Mouse (Mus musculus): Measurements from ENCODE around the gene Fbxl13. TPM values are rescaled to one million over a fixed set of nuclear protein-coding genes. Genes with fewer than 3 reads are reported as not detected.

Gene Fbxl13
- total and polyA plus RNA-seq, 3 experiments = 0.14 to 0.30 (median 0.19) TPM

DNA sequence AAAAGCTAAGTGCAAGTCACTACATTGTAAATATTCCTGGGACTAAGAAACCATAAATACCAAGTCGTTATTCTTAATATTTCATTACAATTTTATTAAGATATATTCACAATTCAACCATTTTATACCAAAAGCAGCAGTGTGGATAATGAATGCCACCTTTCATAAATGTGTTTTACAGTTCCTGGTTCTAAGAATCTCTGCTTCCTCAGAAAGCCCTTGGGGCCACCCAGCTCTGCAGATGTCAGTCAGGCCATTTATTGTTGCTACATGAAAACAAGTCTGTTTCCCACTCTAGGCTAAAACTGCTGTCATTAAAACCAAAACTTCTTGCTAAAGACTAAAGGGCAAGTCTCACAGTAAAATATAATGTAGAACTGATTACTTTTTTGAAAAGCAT lies 77.7 kb downstream of the Fbxl13 start:
- no peaks in the 10 kb centered on the region for H3K79me2 ChIP-seq (replicated peaks; ENCODE audit: control insufficient read depth, extremely low read depth, insufficient read depth, poor library complexity, severe bottlenecking)
- no peaks in the 10 kb centered on the region for H3K36me3 ChIP-seq (replicated peaks in 1 of 2; ENCODE audit: control insufficient read depth in 1 of 2, insufficient read depth in 1 of 2, low read length in 1 of 2)
- no peak for DNase-seq (ENCODE audit: extremely low read depth)
- dilution Hi-C loops (cut with MboI; ENCODE audit: extremely low pct_ligation_motif_present, extremely low pct_unique_long_range_greater_than_20kb, low sequenced_read_pairs) (no loop called here), in situ Hi-C loops (cut with MboI; ENCODE audit: low pct_ligation_motif_present, low pct_unique_long_range_greater_than_20kb, low sequenced_read_pairs) (no loop called here)
- no peak overlapping the region for H3K4me2 ChIP-seq (ENCODE audit: insufficient read depth, low read depth, poor library complexity, severe bottlenecking)
- peaks cover 0 to 11% of the 10 kb centered on the region in 2 experiments; a peak in 2 of 4 replicates for H3K4me1 ChIP-seq (ENCODE audit: control insufficient read depth in 1 of 2, insufficient read depth in 2 of 2)
- H3K27me3 ChIP-seq (replicated peaks) = no peaks in the 10 kb centered on the region
- TF ChIP-seq NELFE (IDR thresholded peaks at IDR 0.05; ENCODE audit: low read depth, low read length) (no peak), ETS1 (conservative IDR thresholded peaks at IDR 0.05; ENCODE audit: low read depth, low read length) (no peak), BHLHE40 (IDR thresholded peaks at IDR 0.05; ENCODE audit: low read depth, low read length) (no peak), SIN3A (IDR thresholded peaks at IDR 0.05; ENCODE audit: low read length) (no peak), HCFC1 (IDR thresholded peaks at IDR 0.05; ENCODE audit: low read depth, low read length) (no peak), RCOR1 (conservative IDR thresholded peaks at IDR 0.05; ENCODE audit: low read depth, low read length) (no peak), CHD2 (IDR thresholded peaks at IDR 0.05; ENCODE audit: low read length) (no peak), IRF4 (IDR thresholded peaks at IDR 0.05; ENCODE audit: low read depth, low read length) (no peak), USF2 (conservative IDR thresholded peaks at IDR 0.05; ENCODE audit: low read depth, low read length) (no peak), POLR2AphosphoS2 (IDR thresholded peaks at IDR 0.05; ENCODE audit: low read depth, low read length) (no peak), ZC3H11A (IDR thresholded peaks at IDR 0.05; ENCODE audit: low read depth, low read length) (no peak), MXI1 (IDR thresholded peaks at IDR 0.05; ENCODE audit: low read depth, low read length) (no peak), TCF12 (IDR thresholded peaks at IDR 0.05; ENCODE audit: low read depth, low read length) (no peak), MYC (IDR thresholded peaks at IDR 0.05; ENCODE audit: low read depth, low read length) (no peak)
- H3K9me3 ChIP-seq (replicated peaks; ENCODE audit: low read length) = no peaks in the 10 kb centered on the region
- no peak overlapping the region for H3K4me3 ChIP-seq (replicated peaks in 1 of 3; ENCODE audit: low read depth in 2 of 3, low read length in 2 of 3, poor library complexity in 1 of 3)
- no peak overlapping the region for H3K27ac ChIP-seq (ENCODE audit: insufficient read depth, low read depth)
- H3K9ac ChIP-seq (ENCODE audit: insufficient read depth, low read depth) = no peak overlapping the region

DNA sequence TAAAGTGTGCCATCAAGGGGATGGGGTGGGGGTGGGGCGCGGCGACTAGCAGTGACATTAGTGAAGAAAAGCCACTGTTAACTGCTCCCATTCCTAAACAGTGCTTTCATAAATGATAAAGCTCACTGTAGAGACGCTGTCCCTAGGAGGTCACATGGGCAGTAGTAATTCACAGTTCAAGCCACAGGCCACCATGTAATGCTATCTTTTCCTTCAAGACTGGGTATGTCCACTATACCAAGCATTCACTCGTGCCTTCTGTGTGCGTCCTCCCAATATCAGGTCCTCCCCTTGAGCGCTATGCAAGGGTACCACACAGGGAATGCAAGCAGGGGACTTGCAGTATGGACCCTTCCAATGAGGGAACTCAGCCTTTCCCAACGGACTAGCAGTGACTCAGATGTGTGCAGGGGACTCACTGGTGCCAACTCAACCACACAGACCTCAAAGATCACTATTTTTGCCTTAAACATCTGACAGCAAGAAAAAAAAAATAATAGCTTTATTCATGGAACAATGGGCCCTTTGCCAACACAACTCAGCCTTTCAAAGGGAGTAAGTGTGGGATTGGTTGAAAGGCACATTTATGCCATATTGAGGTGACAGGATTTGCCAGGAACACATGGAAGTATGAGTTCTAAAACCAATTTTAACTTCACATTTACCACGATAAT lies 79.9 kb downstream of the Fbxl13 start:
- in situ Hi-C loops (cut with MboI; ENCODE audit: low pct_ligation_motif_present, low pct_unique_long_range_greater_than_20kb, low sequenced_read_pairs) = no loop called here
- Histone ChIP-seq H3K9me3 (replicated peaks; ENCODE audit: low read length) (no peaks in the 10 kb centered on the region), H3K27ac (ENCODE audit: insufficient read depth, low read depth) (no peak overlapping the region), H3K27me3 (replicated peaks) (no peaks in the 10 kb centered on the region), H3K36me3 (replicated peaks in 1 of 2; ENCODE audit: control insufficient read depth in 1 of 2, insufficient read depth in 1 of 2, low read length in 1 of 2) (no peaks in the 10 kb centered on the region), H3K4me2 (ENCODE audit: insufficient read depth, low read depth, poor library complexity, severe bottlenecking) (no peak overlapping the region), H3K4me1 (ENCODE audit: control insufficient read depth in 1 of 2, insufficient read depth in 2 of 2) (peaks cover 0 to 11% of the 10 kb centered on the region in 2 experiments; a peak in 2 of 4 replicates), H3K9ac (ENCODE audit: insufficient read depth, low read depth) (no peak overlapping the region), H3K79me2 (replicated peaks; ENCODE audit: control insufficient read depth, extremely low read depth, insufficient read depth, poor library complexity, severe bottlenecking) (no peaks in the 10 kb centered on the region), H3K4me3 (replicated peaks in 1 of 3; ENCODE audit: low read depth in 2 of 3, low read length in 2 of 3, poor library complexity in 1 of 3) (no peak overlapping the region)
- dilution Hi-C loops (cut with MboI; ENCODE audit: extremely low pct_ligation_motif_present, extremely low pct_unique_long_range_greater_than_20kb, low sequenced_read_pairs) = no loop called here
- no peak for DNase-seq (ENCODE audit: extremely low read depth)
- TF ChIP-seq CHD2 (IDR thresholded peaks at IDR 0.05; ENCODE audit: low read length) (no peak), SIN3A (IDR thresholded peaks at IDR 0.05; ENCODE audit: low read length) (no peak), IRF4 (IDR thresholded peaks at IDR 0.05; ENCODE audit: low read depth, low read length) (no peak), ZC3H11A (IDR thresholded peaks at IDR 0.05; ENCODE audit: low read depth, low read length) (no peak), MAFK (IDR thresholded peaks at IDR 0.05; ENCODE audit: insufficient replicate concordance, low read length) (no peak), RCOR1 (conservative IDR thresholded peaks at IDR 0.05; ENCODE audit: low read depth, low read length) (no peak), JUND (conservative IDR thresholded peaks at IDR 0.05; ENCODE audit: low read depth, low read length) (no peak), ZMIZ1 (IDR thresholded peaks at IDR 0.05; ENCODE audit: low read depth, low read length) (no peak), ELF1 (IDR thresholded peaks at IDR 0.05; ENCODE audit: low read depth, low read length) (no peak), EP300 (IDR thresholded peaks at IDR 0.05; ENCODE audit: low read length) (no peak), ZKSCAN1 (IDR thresholded peaks at IDR 0.05; ENCODE audit: borderline replicate concordance, low read depth, low read length) (no peak), GABPA (IDR thresholded peaks at IDR 0.05; ENCODE audit: insufficient replicate concordance, low read depth, low read length) (no peak), MXI1 (IDR thresholded peaks at IDR 0.05; ENCODE audit: low read depth, low read length) (no peak), USF1 (IDR thresholded peaks at IDR 0.05; ENCODE audit: low read depth, low read length) (no peak), SMC3 (IDR thresholded peaks at IDR 0.05; ENCODE audit: low read depth, low read length) (no peak), MAX (IDR thresholded peaks at IDR 0.05; ENCODE audit: low read length) (no peak), POLR2AphosphoS2 (IDR thresholded peaks at IDR 0.05; ENCODE audit: low read depth, low read length) (no peak), UBTF (IDR thresholded peaks at IDR 0.05; ENCODE audit: low read depth, low read length) (no peak), TBP (conservative IDR thresholded peaks at IDR 0.05; ENCODE audit: low read depth, low read length) (no peak), E2F4 (IDR thresholded peaks at IDR 0.05; ENCODE audit: insufficient replicate concordance, low read depth, low read length) (no peak)

Measured in CH12.LX (cell line).